Mouse (Mus musculus): ENCODE data around the gene Sphkap.

The Sphkap gene

GRCm38 (mm10) chr1:83408021-83408464 lies at the start of gene Sphkap:
Sphkap (minus strand) TSS chr1:83408200.
- no peak for DNase-seq

DNA sequence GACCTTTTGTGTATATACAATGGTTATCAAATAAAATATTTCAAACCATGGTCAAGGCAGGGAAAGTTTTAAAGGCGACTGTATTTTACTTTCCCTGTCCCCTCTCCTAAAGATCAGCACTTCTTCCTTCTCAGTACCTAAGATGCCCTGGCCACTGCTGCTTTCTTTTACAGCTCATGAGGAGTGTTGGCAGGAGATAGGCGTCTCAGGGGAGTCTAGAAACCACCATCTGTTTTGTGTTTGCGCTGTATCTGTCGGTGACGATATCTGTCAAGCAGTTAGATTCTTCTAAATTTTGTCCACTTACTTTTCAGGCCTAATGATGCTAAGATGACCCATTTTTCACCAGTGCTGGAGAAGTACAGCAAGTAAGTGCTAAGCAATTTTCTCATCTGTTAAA lies 43.3 kb upstream of the Sphkap start:
- no peak for DNase-seq

DNA sequence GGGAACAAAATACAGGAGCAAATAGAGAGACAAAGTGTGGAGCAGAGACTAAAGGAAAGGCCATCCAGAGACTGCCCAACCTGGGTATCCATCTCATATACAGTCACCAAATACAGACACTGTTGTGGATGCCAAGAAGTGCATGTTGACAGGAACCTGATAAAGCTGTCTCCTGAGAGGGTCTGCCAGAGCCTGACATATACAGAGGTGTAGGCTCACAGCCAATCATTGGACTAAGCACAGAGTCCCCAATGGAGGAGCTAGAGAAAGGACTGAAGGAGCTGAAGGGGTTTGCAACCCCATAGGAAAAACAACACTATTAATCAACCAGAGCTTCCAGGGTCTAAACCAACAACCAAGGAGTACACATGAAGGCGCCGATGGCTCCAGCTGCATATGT lies 32.4 kb upstream of the Sphkap start:
- DNase-seq = no peak

DNA sequence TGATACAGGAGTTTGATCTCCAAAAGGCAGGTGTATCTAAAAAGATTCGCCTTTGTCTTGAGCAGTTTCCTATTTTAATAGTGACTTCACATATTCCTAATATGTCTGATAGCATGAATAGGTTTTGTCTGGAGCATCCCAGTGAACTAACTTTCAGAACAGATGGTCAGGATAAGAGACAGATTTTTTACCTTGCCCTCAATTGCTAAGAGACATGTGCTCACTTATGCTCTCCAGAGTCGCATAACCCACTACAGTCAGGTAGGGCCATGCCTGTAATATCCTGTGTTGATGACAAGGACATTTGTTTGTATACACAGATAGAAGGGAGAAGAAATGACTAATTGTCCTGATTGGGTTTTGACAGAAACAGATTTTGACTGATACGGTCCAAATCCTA lies 25.9 kb upstream of the Sphkap start:
- no peak for DNase-seq

GRCm38 (mm10) chr1:83429866-83430265 lies 21.9 kb upstream of the Sphkap start:
- no peak for DNase-seq

GRCm38 (mm10) chr1:83407616-83408015 lies 384 bp downstream of the Sphkap start:
- no peak for DNase-seq

DNA sequence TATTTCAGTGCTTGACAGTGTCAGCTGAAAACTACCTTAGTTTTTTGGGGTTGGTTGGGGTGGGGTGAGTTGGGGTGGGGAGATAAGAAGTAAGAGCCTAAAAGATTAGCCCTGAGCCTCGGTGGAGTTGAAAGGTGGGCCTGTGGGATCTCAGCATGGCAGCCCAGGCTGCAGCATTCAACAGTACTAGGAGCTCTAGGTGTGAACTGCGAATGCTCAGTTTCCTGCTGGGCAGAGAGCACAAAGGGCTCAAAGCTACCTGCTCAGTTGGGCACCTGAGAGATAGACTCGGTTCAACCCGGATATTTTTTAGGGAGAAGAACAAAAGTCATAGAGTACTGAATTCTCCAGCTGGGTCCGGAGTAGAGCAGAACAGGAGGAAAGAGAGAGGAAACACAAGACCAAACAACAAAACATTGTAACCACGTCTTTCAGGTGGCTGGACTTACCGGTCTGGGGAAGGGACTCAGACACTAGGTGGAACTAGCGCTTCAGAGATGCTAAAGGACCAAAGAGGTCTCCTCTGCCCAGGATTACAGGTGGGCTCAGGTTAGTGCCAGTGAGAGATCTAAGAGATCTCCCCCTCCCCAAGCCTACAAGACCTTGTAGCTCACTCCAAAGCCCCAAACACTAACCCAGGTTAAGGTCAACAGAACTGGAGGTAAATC lies 984 bp downstream of the Sphkap start:
- no peak for DNase-seq

DNA sequence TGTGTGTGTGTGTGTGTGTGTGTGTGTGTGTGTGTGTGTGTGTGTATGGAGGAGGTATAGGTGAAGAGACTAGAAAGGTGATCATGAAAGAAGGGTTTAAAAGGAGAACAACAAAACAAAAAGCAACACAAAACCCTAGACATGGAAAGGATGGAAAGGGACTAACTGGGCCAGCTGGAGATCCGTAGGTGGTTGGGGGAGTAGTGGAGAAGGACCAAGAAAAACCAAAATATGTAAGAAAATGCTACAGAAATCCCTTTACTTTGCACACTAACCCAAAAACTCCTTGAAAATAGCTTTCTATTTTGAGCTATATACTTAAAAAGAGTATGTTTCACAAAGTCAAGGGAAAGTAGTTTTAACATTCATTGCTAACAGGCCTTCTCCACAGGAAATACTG lies 6.9 kb downstream of the Sphkap start:
- no peak for DNase-seq

- no peak for DNase-seq
These were observed 11.7 kb downstream of the Sphkap start for GRCm38 (mm10) chr1:83396284-83396683.

GRCm38 (mm10) chr1:83395559-83395958 lies 12.4 kb downstream of the Sphkap start:
- no peak for DNase-seq

DNA sequence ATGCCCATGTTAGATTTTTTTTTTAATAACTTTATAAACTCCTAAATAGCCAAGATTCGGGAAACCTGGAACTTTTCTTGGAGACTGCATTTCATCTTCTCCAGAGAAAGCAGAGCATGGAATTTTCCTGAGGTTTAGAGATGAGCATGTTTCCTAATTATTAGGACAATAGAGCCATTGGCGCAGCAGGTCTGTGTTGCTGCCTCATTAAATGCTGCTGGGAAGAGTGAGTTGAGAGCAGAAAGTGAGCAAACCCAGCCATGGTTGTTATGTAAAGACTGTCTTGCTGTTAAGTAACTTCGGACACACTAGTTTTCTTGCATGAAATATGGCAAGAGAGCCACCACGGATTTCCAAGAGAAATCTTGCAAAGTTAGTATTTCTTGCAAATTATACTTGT lies 18.6 kb downstream of the Sphkap start:
- no peak for DNase-seq

GRCm38 (mm10) chr1:83377404-83377803 lies 30.6 kb downstream of the Sphkap start:
- DNase-seq = no peak

GRCm38 (mm10) chr1:83366456-83366855 lies 41.5 kb downstream of the Sphkap start:
- no peak for DNase-seq

DNA sequence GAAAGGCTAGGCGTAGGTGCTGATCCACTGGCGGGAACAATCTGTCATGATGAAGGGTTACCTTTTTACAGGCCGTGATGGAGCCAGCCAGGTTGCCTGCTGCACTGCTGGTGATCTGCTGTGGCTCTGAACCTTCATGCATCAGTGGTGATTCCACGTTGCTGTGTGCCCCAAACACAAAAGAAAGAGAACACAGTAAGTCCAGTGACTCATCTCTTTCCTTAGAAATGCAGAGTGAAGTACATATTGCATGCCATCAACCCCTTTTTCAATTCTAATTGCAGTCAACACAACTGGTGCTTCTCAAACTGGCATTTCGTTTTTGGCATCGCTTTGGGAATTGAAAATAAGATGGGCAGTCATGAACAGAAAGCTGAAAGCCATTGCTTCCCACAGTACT lies 45.8 kb downstream of the Sphkap start:
- no peak for DNase-seq

DNA sequence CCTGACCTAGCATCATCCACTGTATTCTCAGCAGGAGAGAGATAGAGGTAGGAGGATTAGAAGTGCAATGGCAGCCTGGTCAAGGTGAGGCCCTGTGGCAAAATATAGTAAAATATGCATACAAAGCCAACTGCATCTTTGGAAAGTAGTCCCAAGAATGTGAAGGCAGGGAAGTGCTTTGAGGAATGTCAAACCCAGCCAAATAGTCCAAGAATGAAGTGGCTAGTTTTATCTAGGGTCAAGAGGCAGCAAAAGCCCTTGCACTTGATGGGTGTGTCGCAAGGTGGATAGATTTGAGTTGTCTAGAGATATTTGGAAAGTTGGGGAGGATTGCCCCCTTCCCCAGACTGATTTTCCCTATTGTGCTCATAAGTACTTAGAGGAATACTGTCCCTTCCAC lies 61.5 kb downstream of the Sphkap start:
- no peak for DNase-seq

GRCm38 (mm10) chr1:83345572-83345971 lies 62.4 kb downstream of the Sphkap start:
- DNase-seq = no peak

- DNase-seq = no peak
These were observed 62.9 kb downstream of the Sphkap start for GRCm38 (mm10) chr1:83345069-83345468.

DNA sequence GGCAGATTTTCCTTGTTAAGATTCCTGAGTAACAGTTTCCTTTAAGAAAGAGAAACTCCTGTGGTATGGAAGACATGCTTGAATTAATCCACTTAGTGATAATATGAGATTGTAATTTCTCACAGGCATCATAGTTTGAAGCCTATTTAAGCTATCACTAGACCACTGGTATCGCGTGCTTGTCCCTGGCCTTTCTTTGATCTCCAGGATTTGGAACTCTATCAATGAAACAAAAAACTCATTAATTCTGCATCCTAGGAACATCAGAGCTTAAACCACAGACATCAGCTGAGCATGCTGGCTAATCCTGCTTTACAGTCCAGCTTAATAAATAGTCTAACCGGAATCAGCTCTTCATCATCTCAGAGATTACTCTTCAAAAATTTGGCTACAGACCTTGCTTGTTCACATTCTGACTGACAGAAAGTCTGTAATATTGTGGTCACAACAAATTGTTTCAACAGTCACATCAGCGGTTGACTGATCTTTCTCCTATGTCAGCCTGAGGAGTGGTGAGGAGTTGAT lies 65.2 kb downstream of the Sphkap start:
- no peak for DNase-seq

DNA sequence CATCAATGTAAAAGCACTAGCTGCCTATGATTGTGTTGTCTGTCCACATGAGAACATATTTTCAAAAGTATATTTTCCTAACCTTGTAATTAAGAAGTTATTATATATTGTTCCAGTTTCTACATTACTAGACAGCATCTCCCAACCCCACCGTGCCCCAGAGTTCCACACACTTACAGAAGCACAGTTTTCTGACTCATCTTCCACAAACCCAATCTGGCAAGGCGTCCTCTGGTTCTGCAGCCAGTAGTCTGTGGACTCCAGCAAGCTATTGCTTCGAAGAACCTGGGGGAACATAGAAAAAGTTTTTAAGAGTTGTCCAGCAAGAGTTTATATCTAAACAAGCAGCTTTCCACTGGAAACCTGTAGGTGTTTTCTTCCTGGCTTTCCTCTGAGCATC lies 68.6 kb downstream of the Sphkap start:
- no peak for DNase-seq

DNA sequence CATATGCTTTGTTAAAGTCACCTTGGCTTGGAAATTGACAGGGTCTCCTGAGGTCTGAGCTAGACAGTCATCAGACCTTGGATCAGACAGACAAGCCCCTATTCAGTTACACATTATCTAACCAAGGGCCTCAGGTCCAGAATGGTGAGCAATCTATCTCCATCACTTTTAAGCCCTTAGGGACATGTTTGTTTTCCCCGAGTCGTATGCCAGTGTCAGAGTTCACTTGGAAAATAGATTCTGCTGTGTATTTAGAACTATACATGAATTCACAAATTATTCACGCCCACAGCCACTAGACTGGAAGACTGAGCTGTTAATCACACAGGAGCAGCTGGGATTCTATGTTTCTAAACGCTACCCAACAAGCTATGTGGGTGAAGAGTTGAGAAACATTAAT lies 91.1 kb downstream of the Sphkap start:
- DNase-seq = no peak

DNA sequence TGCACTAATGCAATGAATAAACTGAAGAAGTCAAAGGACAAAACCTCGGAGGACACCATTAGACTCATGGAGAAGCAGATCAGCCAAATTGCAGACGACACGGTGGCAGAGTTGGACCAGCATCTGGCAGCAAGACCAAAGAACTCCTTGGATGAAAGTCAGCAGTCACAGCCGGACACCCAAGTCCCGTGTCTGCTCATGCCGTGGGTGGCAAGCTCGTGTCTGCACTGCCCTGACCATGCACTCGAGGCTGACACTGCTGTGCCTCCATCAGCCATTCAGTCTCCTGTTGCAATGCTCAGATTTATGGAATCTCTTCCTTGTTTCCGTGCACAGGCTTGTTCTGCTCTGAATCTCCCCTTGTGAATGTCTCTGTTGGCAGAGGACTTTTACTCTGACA lies 92.9 kb downstream of the Sphkap start:
- DNase-seq = no peak

DNA sequence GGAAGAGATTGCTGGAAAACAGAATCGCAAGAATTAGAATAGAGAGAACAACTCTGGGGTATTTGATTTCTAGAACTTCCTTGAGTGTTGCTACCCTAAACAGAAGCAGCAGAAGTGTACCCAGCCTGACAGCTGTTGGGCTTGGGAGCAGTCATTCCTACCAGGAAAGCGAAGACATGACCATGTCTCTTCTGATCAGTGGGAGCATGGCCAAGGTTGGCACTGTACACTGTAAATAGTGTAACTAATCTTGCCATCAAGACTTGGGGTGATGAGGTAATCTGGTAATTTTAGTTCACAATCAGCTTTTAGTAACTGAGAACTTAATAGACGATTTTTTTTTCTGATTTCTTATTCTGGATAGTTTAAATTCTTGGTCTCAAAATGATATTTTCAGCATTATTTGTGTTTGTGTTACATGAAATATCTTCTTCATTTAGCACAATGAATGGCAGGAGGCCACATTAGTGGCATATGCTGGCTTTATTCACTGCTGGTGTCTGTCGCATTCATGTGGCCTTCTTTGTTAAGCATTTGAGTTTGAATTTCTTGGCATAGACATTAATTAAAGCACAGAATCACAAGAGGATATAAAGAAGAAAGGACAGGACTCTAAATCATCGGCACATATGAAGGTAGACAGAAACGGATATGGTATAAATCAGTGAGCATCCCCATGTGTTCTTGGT lies 96.2 kb downstream of the Sphkap start:
- no peak for DNase-seq

DNA sequence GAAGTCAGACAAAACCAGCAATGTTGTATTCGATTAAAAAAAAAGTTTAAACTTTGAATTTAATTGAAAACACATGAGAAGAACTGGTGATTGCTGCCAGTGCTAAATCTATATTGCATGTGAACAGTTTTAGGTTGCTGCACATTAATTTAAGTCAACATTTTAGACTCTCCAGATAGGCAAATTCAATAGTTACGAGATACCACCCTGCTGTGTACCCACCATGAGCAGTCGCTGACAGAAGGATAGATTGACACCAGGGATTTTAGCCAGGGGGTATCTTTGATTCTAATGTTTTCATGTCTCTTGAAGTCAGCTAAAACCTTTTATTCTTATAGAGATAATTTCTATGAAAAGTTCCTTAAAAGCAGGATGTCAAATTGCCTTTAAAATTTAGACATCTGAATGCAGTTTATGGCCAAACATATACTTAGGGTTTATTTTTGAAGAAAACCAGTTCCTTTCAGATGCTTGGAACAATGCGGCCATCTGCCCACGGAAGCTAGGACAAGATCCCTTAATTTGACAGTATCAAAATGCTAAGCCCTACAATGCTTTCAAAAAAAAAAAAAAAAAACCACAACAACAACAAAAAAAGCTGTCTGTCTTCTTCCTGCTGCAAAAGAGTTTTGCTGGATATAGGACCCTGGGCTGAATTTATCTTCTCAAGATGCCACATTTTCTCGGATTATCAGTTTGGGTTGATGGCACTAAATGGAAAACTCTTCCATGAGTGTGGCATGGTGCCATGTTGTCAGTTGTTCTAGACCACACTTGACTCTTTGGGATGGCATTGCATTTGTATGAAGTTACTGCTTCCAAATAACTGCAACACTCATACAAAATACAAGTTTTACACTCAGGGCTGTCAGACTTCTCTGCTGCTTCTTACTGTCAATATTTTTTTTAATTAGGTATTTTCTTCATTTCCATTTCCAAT lies 110.6 kb downstream of the Sphkap start:
- DNase-seq = no peak
